Mouse (Mus musculus) embryonic facial prominence, embryonic 15.5 days (tissue): Measurements from ENCODE around the gene Fam180a. TPM values are rescaled to one million over a fixed set of nuclear protein-coding genes. Genes with fewer than 3 reads are reported as not detected.

Source experiments
- ATAC-seq: fragments of 200-750 bp; cut with Nextera tagmentation; 2 replicates; pipeline ENCODE4 v1.8.0; 2017; ENCODE audit warnings: low read depth, moderate TSS enrichment; ENCODE audit not compliant: insufficient number of reproducible peaks, low FRiP score, low TSS enrichment
- H3K27ac ChIP-seq: fragments of 300-500 bp; sonication (generic); replicated peaks from 2 replicates; pipeline ENCODE4 v1.5.1; 2015; ENCODE audit warnings: mild to moderate bottlenecking, inconsistent platforms
- H3K27me3 ChIP-seq: fragments of 300-500 bp; sonication (generic); 2 replicates; pipeline ENCODE4 v1.6.1; 2015; ENCODE audit warnings: inconsistent platforms
- H3K36me3 ChIP-seq: fragments of 300-500 bp; sonication (generic); 2 replicates; pipeline ENCODE4 v1.6.1; 2015; ENCODE audit warnings: mild to moderate bottlenecking, inconsistent platforms
- H3K4me1 ChIP-seq: fragments of 300-500 bp; sonication (generic); 2 replicates; pipeline ENCODE4 v1.6.1; 2015; ENCODE audit warnings: inconsistent platforms
- H3K4me2 ChIP-seq: fragments of 300-500 bp; sonication (generic); replicated peaks from 2 replicates; pipeline ENCODE4 v1.6.1; 2015; ENCODE audit warnings: mild to moderate bottlenecking, inconsistent platforms
- H3K4me3 ChIP-seq: fragments of 300-500 bp; sonication (generic); replicated peaks from 2 replicates; pipeline ENCODE4 v1.5.1; 2015; ENCODE audit warnings: mild to moderate bottlenecking, inconsistent platforms
- H3K9ac ChIP-seq: fragments of 300-500 bp; sonication (generic); 2 replicates; pipeline ENCODE4 v1.6.1; 2015; ENCODE audit warnings: inconsistent platforms
- H3K9me3 ChIP-seq: fragments of 300-500 bp; sonication (generic); replicated peaks from 2 replicates; pipeline ENCODE4 v1.6.1; 2016; ENCODE audit warnings: inconsistent platforms
- WGBS: fragments of 180-500 bp; shearing (Covaris S2); methylation state at CpG from one replicate; pipeline ENCODE4 v1.1.7; 2015; 5-methylcytosine and 5-hydroxymethylcytosine counted together
- polyA plus RNA-seq: library from polyadenylated mRNA; unstranded; fragments of >200 nt; fragmentation: Nextera tagmentation; extraction: Ambion mirVana; gene quantifications from 2 replicates; pipeline ENCODE4 v1.2.1, GENCODE M21; 2015

The Fam180a gene
- polyA plus RNA-seq, 1 experiment from 2014 or later = 2.9 TPM

DNA sequence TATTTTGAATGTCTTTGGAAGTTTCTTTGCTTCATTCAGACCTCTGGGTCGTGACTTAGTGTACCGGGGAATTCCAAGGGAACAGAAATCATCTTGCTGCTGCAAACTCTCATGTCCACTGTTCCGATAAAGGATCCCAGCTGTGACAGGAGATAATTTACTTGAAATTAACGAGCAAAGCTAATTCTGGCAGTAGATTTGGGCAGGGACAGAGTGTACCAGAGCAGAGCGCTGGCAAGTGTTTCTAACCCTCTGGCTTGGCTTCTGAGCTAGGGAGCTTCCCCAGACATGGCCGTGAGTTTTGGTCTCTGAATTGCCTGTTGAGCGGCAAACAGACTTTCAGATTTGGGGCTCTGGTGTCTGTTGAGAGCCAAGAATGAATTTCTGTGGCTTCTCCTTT is 23.8 kb upstream of the Fam180a start:
- H3K27ac ChIP-seq = no peak overlapping the region

GRCm38 (mm10) chr6:35338640-35339039 is 12.7 kb upstream of the Fam180a start:
- no peaks in the 10 kb centered on the region for H3K9me3 ChIP-seq
- no peak for ATAC-seq
- WGBS = 31% methylated on average over 3 of the region's 3 CpGs
- H3K4me2 ChIP-seq = no peak overlapping the region
- no peak overlapping the region for H3K9ac ChIP-seq
- no peaks in the 10 kb centered on the region for H3K4me1 ChIP-seq
- H3K36me3 ChIP-seq = no peaks in the 10 kb centered on the region
- no peak overlapping the region for H3K27ac ChIP-seq
- H3K27me3 ChIP-seq = no peaks in the 10 kb centered on the region
- no peak overlapping the region for H3K4me3 ChIP-seq

More for the DNA sequence above, 23.8 kb upstream of the Fam180a start:
- Histone ChIP-seq H3K9me3 (no peaks in the 10 kb centered on the region), H3K4me2 (no peak overlapping the region), H3K36me3 (no peaks in the 10 kb centered on the region), H3K9ac (no peak overlapping the region), H3K27me3 (no peaks in the 10 kb centered on the region), H3K4me3 (no peak overlapping the region), H3K4me1 (peaks cover 19% of the 10 kb centered on the region)
- 50% methylated on average over 7 of the region's 7 CpGs for WGBS
- ATAC-seq = no peak

DNA sequence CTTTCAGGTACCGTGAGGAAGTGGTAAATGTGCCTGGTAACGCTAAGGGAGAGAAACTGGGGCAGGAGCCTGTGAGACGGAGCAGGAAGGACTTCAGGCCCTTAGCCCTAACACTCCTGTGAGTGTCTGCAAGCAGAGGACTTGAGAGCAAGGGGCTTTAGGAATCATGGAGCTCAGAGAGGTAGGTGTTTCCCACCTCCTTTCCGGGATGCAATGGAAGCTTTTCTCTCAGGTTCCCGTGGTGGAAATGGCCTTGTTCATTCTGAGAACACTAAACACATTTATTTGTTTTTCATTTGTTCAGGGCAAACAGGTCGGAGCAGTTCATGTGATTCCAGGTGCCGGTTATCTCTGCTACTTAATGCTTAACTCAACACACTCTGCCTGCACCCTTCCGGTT is 11.9 kb upstream of the Fam180a start:
- H3K27me3 ChIP-seq = no peaks in the 10 kb centered on the region
- no peaks in the 10 kb centered on the region for H3K4me1 ChIP-seq
- ATAC-seq = no peak
- no peaks in the 10 kb centered on the region for H3K36me3 ChIP-seq
- no peak overlapping the region for H3K4me2 ChIP-seq
- 68% methylated on average over 8 of the region's 8 CpGs for WGBS
- no peak overlapping the region for H3K27ac ChIP-seq
- no peaks in the 10 kb centered on the region for H3K9me3 ChIP-seq
- no peak overlapping the region for H3K9ac ChIP-seq
- H3K4me3 ChIP-seq = no peak overlapping the region

DNA sequence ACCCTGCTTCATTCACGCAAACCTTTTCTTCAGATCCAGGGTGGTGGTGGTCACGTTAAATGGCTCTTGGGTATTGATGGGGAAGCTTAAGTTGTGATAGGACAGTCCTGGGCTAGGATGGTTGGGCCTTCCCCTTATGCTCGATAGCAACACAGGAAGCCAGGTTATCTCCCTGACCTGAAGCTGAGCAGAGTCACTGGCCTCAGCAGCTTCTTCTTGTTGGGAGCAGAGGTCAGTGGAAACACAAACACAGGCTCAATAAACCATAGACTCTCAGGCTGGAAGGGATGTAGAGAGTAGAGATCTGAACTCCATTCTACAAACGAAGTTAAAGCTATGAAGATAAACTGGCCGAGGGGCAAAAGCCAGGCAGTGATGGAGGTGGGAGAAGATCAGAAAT is 9.5 kb upstream of the Fam180a start:
- H3K4me1 ChIP-seq = 0 out of 2 replicates have a peak, but pooled peaks cover 5% of the 10 kb centered on the region
- no peak overlapping the region for H3K9ac ChIP-seq
- H3K27ac ChIP-seq = no peak overlapping the region
- no peak overlapping the region for H3K4me3 ChIP-seq
- 74% methylated on average over 5 of the region's 5 CpGs for WGBS
- no peaks in the 10 kb centered on the region for H3K36me3 ChIP-seq
- no peak for ATAC-seq
- H3K27me3 ChIP-seq = no peaks in the 10 kb centered on the region
- no peak overlapping the region for H3K4me2 ChIP-seq
- H3K9me3 ChIP-seq = no peaks in the 10 kb centered on the region

- peaks cover 9% of the 10 kb centered on the region; the same call in 1 of the 2 replicates for H3K4me1 ChIP-seq
- no peak overlapping the region for H3K27ac ChIP-seq
- WGBS = 71% methylated on average over 4 of the region's 4 CpGs
- H3K9me3 ChIP-seq = no peaks in the 10 kb centered on the region
- no peak for ATAC-seq
- H3K4me2 ChIP-seq = no peak overlapping the region
- H3K9ac ChIP-seq = no peak overlapping the region
- H3K27me3 ChIP-seq = no peaks in the 10 kb centered on the region
- H3K4me3 ChIP-seq = no peak overlapping the region
- no peaks in the 10 kb centered on the region for H3K36me3 ChIP-seq
These were observed 8.3 kb upstream of the Fam180a start for GRCm38 (mm10) chr6:35334278-35334677.

DNA sequence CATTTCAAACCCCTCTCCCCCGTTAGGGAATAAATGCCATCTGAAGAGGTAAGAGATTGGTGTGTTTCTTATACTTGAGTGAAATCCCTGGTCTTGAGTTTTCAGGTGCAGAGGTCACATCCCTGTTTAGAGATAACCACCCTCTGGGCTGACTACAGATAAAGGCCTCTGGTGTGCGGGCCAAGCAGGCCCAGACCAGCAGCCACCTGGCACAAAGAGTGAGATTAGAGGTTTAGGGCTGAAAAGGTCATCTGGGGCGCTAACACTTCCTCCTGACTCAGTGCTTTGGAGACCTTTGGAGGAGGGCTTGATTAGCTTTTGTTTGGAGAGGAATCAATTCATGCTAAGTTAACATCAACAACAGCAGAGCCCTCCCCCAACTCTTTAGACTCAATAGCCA is 7.7 kb upstream of the Fam180a start:
- ATAC-seq = no peak
- H3K9ac ChIP-seq = no peak overlapping the region
- no peak overlapping the region for H3K4me2 ChIP-seq
- peaks cover 9% of the 10 kb centered on the region; the same call in 1 of the 2 replicates for H3K4me1 ChIP-seq
- no peaks in the 10 kb centered on the region for H3K9me3 ChIP-seq
- no peaks in the 10 kb centered on the region for H3K36me3 ChIP-seq
- no peaks in the 10 kb centered on the region for H3K27me3 ChIP-seq
- no peak overlapping the region for H3K27ac ChIP-seq
- 50% methylated on average over 3 of the region's 3 CpGs for WGBS
- no peak overlapping the region for H3K4me3 ChIP-seq

DNA sequence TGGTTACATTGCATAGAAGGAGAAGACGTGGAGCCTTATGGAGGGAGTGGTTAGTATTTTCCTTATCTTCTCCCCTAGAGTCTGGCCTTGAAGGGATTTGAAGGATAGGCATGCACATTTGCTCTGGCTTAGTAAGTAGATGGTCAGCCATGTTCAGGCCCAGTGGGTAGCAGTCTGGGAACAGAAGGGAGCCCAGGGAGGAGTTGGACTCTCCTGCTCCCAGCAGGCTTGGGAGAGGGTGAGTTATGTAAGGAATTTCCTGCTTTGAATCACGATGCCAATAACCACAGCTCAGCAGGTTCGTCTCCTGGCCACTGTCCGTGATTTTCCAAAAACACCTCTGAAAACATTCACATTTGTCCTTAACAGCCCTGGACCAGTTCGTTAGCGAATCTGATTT is 4.9 kb upstream of the Fam180a start:
- Histone ChIP-seq H3K36me3 (no peaks in the 10 kb centered on the region), H3K27ac (no peak overlapping the region), H3K9me3 (no peaks in the 10 kb centered on the region), H3K4me1 (peaks cover 18% of the 10 kb centered on the region), H3K9ac (no peak overlapping the region), H3K4me2 (no peak overlapping the region), H3K4me3 (no peak overlapping the region), H3K27me3 (no peaks in the 10 kb centered on the region)
- WGBS = 47% methylated on average over 6 of the region's 6 CpGs
- no peak for ATAC-seq

- ATAC-seq = no peak
These were observed 4.0 kb upstream of the Fam180a start for GRCm38 (mm10) chr6:35329956-35330355.

DNA sequence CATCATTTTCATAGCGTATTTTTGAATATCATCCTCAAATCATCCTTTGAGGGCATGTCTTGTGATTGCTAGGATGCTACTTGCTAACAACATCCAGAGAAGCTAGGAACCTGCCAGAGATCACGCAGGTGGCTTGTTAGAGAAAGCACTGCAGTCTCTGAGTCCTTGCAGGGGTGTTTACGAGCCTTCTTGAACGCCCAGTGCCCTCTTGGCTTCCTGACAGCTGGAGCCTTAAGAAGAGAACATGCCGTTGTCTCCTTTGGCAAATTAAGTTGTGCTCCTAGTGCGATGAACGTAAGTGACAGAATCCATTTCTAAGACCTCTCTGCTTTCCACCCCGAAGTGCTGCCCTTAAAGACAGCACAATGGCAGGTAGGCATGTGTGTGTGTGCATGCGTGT is 1.6 kb downstream of the Fam180a start:
- Histone ChIP-seq H3K4me1 (peaks cover 24% of the 10 kb centered on the region), H3K27ac (no peak overlapping the region), H3K27me3 (no peaks in the 10 kb centered on the region), H3K9me3 (no peaks in the 10 kb centered on the region), H3K9ac (no peak overlapping the region), H3K4me2 (no peak overlapping the region), H3K4me3 (no peak overlapping the region), H3K36me3 (no peaks in the 10 kb centered on the region)
- 75% methylated on average over 9 of the region's 9 CpGs for WGBS
- ATAC-seq = no peak

More at GRCm38 (mm10) chr6:35329956-35330355, 4.0 kb upstream of the Fam180a start:
- H3K9me3 ChIP-seq = no peaks in the 10 kb centered on the region
- no peak overlapping the region for H3K9ac ChIP-seq
- H3K27me3 ChIP-seq = no peaks in the 10 kb centered on the region
- no peak overlapping the region for H3K27ac ChIP-seq
- no peak overlapping the region for H3K4me2 ChIP-seq
- no peaks in the 10 kb centered on the region for H3K36me3 ChIP-seq
- no peak overlapping the region for H3K4me3 ChIP-seq
- WGBS = 84% methylated on average over 12 of the region's 12 CpGs
- peaks cover 26% of the 10 kb centered on the region for H3K4me1 ChIP-seq

DNA sequence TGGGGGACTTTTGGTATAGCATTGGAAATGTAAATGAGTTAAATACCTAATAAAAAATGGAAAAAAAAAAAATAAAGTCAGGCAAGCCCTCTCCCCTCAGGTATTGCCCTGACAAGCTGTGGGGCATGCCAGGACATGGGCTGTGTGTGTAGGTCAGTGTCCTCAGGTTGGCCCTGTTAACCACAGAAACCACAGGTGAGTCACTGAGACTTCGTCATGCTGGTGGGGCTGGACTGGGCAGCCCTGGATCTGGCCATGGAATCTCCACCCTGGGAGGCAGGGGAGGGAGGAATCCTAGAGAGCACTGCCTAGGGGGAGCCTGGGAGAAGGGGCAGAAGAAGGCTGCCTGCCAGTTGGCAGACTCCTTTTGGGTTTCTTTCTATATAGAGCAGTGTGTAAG is 2.9 kb downstream of the Fam180a start:
- Histone ChIP-seq H3K27me3 (no peaks in the 10 kb centered on the region), H3K4me1 (peaks cover 24% of the 10 kb centered on the region), H3K9me3 (no peaks in the 10 kb centered on the region), H3K4me2 (no peak overlapping the region), H3K27ac (no peak overlapping the region), H3K4me3 (no peak overlapping the region), H3K9ac (no peak overlapping the region), H3K36me3 (no peaks in the 10 kb centered on the region)
- WGBS = 56% methylated on average over 1 of the region's 1 CpGs
- ATAC-seq = peak; percentile 21; the same call in 1 of the 2 replicates

DNA sequence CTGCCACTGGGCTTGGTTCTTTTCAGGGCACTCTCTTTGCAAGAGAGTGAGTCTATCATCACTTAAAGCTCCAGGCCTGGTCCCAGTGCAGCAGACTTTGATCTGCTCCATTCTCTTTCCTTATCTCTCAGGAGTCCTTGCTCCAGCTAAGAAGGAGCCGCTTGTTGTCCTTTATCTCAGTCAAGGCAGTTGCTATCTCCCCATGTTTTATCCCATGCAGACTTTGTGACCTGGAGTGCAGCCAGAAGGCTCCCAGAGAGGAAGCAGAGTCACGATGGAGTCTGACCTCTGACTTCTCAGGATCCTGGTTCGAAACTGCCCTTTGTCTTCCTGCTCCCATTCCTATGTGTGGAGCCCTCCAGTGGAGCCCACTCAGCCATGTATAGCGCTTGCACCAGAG is 4.8 kb downstream of the Fam180a start:
- no peaks in the 10 kb centered on the region for H3K9me3 ChIP-seq
- peaks cover 16% of the 10 kb centered on the region for H3K4me1 ChIP-seq
- 70% methylated on average over 4 of the region's 4 CpGs for WGBS
- H3K27ac ChIP-seq = no peak overlapping the region
- H3K9ac ChIP-seq = no peak overlapping the region
- H3K27me3 ChIP-seq = no peaks in the 10 kb centered on the region
- no peak for ATAC-seq
- no peak overlapping the region for H3K4me3 ChIP-seq
- H3K4me2 ChIP-seq = no peak overlapping the region
- no peaks in the 10 kb centered on the region for H3K36me3 ChIP-seq

GRCm38 (mm10) chr6:35319850-35320249 is 6.1 kb downstream of the Fam180a start:
- H3K4me2 ChIP-seq = no peak overlapping the region
- H3K27me3 ChIP-seq = no peaks in the 10 kb centered on the region
- no peak overlapping the region for H3K27ac ChIP-seq
- H3K4me1 ChIP-seq = 0 out of 2 replicates have a peak, but pooled peaks cover 5% of the 10 kb centered on the region
- no peak overlapping the region for H3K9ac ChIP-seq
- no peak for ATAC-seq
- WGBS = 70% methylated on average over 6 of the region's 6 CpGs
- no peaks in the 10 kb centered on the region for H3K36me3 ChIP-seq
- no peak overlapping the region for H3K4me3 ChIP-seq
- H3K9me3 ChIP-seq = no peaks in the 10 kb centered on the region
